Mouse (Mus musculus): ENCODE results near the gene Adgre5. TPM values are rescaled to one million over a fixed set of nuclear protein-coding genes. Genes with fewer than 3 reads are reported as not detected.

Adgre5 gene
- total and polyA plus RNA-seq, 3 experiments: 0.54 to 23.6 (median 3.7) TPM

DNA sequence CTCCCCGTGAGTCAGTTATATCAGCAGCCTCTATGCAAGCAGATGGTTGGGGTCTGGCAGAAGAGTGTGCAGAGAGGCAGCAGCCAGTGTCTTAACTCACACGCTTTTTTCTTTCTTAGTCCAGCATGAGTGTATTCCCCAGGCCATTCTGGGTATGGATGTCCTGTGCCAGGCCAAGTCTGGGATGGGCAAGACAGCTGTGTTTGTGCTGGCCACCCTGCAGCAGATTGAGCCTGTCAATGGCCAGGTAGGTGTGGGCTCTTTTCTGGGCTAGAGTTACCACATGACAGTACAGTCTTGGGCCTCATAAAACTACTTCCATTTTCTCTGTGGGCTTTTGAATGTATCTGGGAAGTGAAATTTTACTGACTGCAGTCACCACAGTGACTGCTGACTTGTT, 21.4 kb downstream of the Adgre5 start:
- dilution Hi-C loops (cut with MboI; ENCODE audit: extremely low pct_ligation_motif_present, extremely low pct_unique_long_range_greater_than_20kb, low sequenced_read_pairs) (no loop called here), in situ Hi-C loops (cut with MboI; ENCODE audit: low pct_ligation_motif_present, low pct_unique_long_range_greater_than_20kb, low sequenced_read_pairs) (loop anchor here (10.0 kb wide), 1 partner anchor 65 kb away; no protein-coding TSS in a partner anchor)
- no peak for DNase-seq (ENCODE audit: extremely low read depth)
- TF ChIP-seq E2F4 (IDR thresholded peaks at IDR 0.05; ENCODE audit: insufficient replicate concordance, low read depth, low read length) (no peak), ETS1 (conservative IDR thresholded peaks at IDR 0.05; ENCODE audit: low read depth, low read length) (no peak), POLR2AphosphoS2 (IDR thresholded peaks at IDR 0.05; ENCODE audit: low read depth, low read length) (no peak), JUN (IDR thresholded peaks at IDR 0.05; ENCODE audit: insufficient read depth, low read depth, low read length) (no peak), NRF1 (IDR thresholded peaks at IDR 0.05; ENCODE audit: low read depth, low read length) (no peak), RCOR1 (conservative IDR thresholded peaks at IDR 0.05; ENCODE audit: low read depth, low read length) (no peak)
- peaks cover 50% of the 10 kb centered on the region for H3K79me2 ChIP-seq (replicated peaks; ENCODE audit: control insufficient read depth, extremely low read depth, insufficient read depth, poor library complexity, severe bottlenecking)
- H3K27me3 ChIP-seq (replicated peaks): no peaks in the 10 kb centered on the region
- H3K36me3 ChIP-seq (replicated peaks in 1 of 2; ENCODE audit: control insufficient read depth in 1 of 2, insufficient read depth in 1 of 2, low read length in 1 of 2): peaks cover 57 to 73% of the 10 kb centered on the region in 2 experiments
- peaks cover 12 to 37% of the 10 kb centered on the region in 2 experiments for H3K4me1 ChIP-seq (ENCODE audit: control insufficient read depth in 1 of 2, insufficient read depth in 2 of 2)
- H3K4me3 ChIP-seq (replicated peaks in 1 of 3; ENCODE audit: low read depth in 2 of 3, low read length in 2 of 3, poor library complexity in 1 of 3): no peak overlapping the region
- H3K27ac ChIP-seq (ENCODE audit: insufficient read depth, low read depth): no peak overlapping the region
- no peak overlapping the region for H3K9ac ChIP-seq (ENCODE audit: insufficient read depth, low read depth)
- no peaks in the 10 kb centered on the region for H3K9me3 ChIP-seq (replicated peaks; ENCODE audit: low read length)
- no peak overlapping the region for H3K4me2 ChIP-seq (ENCODE audit: insufficient read depth, low read depth, poor library complexity, severe bottlenecking)

- no peak for DNase-seq (ENCODE audit: extremely low read depth)
- Histone ChIP-seq H3K9ac (ENCODE audit: insufficient read depth, low read depth) (no peak overlapping the region), H3K27me3 (replicated peaks) (no peaks in the 10 kb centered on the region), H3K4me3 (replicated peaks in 1 of 3; ENCODE audit: low read depth in 2 of 3, low read length in 2 of 3, poor library complexity in 1 of 3) (no peak overlapping the region), H3K4me2 (ENCODE audit: insufficient read depth, low read depth, poor library complexity, severe bottlenecking) (no peak overlapping the region), H3K9me3 (replicated peaks; ENCODE audit: low read length) (no peaks in the 10 kb centered on the region), H3K27ac (ENCODE audit: insufficient read depth, low read depth) (no peak overlapping the region), H3K79me2 (replicated peaks; ENCODE audit: control insufficient read depth, extremely low read depth, insufficient read depth, poor library complexity, severe bottlenecking) (peaks cover 50% of the 10 kb centered on the region), H3K4me1 (ENCODE audit: control insufficient read depth in 1 of 2, insufficient read depth in 2 of 2) (peaks cover 10 to 36% of the 10 kb centered on the region in 2 experiments), H3K36me3 (replicated peaks in 1 of 2; ENCODE audit: control insufficient read depth in 1 of 2, insufficient read depth in 1 of 2, low read length in 1 of 2) (peaks cover 51 to 66% of the 10 kb centered on the region in 2 experiments)
- dilution Hi-C loops (cut with MboI; ENCODE audit: extremely low pct_ligation_motif_present, extremely low pct_unique_long_range_greater_than_20kb, low sequenced_read_pairs): no loop called here
- in situ Hi-C loops (cut with MboI; ENCODE audit: low pct_ligation_motif_present, low pct_unique_long_range_greater_than_20kb, low sequenced_read_pairs): no loop called here
- TF ChIP-seq CHD1 (IDR thresholded peaks at IDR 0.05; ENCODE audit: low read depth, low read length) (no peak), ZMIZ1 (IDR thresholded peaks at IDR 0.05; ENCODE audit: low read depth, low read length) (no peak), SIN3A (IDR thresholded peaks at IDR 0.05; ENCODE audit: low read length) (no peak), TBP (conservative IDR thresholded peaks at IDR 0.05; ENCODE audit: low read depth, low read length) (no peak), POLR2A (IDR thresholded peaks at IDR 0.05; ENCODE audit: low read depth, low read length) (no peak), ZNF384 (IDR thresholded peaks at IDR 0.05; ENCODE audit: low read depth, low read length) (no peak), JUN (IDR thresholded peaks at IDR 0.05; ENCODE audit: insufficient read depth, low read depth, low read length) (no peak), GABPA (IDR thresholded peaks at IDR 0.05; ENCODE audit: insufficient replicate concordance, low read depth, low read length) (no peak), IRF4 (IDR thresholded peaks at IDR 0.05; ENCODE audit: low read depth, low read length) (no peak), RAD21 (IDR thresholded peaks at IDR 0.05; ENCODE audit: low read depth, low read length) (no peak), JUND (conservative IDR thresholded peaks at IDR 0.05; ENCODE audit: low read depth, low read length) (no peak), KAT2A (IDR thresholded peaks at IDR 0.05; ENCODE audit: insufficient replicate concordance, low read length) (no peak), UBTF (IDR thresholded peaks at IDR 0.05; ENCODE audit: low read depth, low read length) (no peak), E2F4 (IDR thresholded peaks at IDR 0.05; ENCODE audit: insufficient replicate concordance, low read depth, low read length) (no peak), BHLHE40 (IDR thresholded peaks at IDR 0.05; ENCODE audit: low read depth, low read length) (no peak), CTCF (conservative IDR thresholded peaks at IDR 0.05 in 1 of 2, IDR thresholded peaks at IDR 0.05 in 1 of 2; ENCODE audit: low read depth in 2 of 2, low read length in 2 of 2) (no peak)
Observed at GRCm38 (mm10) chr8:83719048-83719447, 22.1 kb downstream of the Adgre5 start.
